Comparison of ENCODE assay signal across 27 mouse cellular contexts in genomic region chr1:43574793-43575304, GRCm38 (mm10).
DNase-seq lines count a peak whose midpoint lies in the region; ATAC-seq and TF ChIP-seq lines count a peak whose summit lies in the region.
"Had no signal": no experiment of that assay in that cellular context is flagged by ENCODE, and none has a peak within 500 bp of the region (broad histone marks: within the 10 kb centered on the region; RNA-seq: fewer than 3 reads in every experiment).

No protein-coding gene starts in this region.

- no peak for TF ChIP-seq CTCF in forebrain, postnatal 0 days (IDR thresholded peaks at IDR 0.05; ENCODE audit: low read depth)

- H3K27ac ChIP-seq in embryonic facial prominence, embryonic 14.5 days (replicated peaks; ENCODE audit: low read depth, low read length): no peak overlapping the region
- no peak overlapping the region for H3K27ac ChIP-seq in embryonic facial prominence, embryonic 10.5 days (replicated peaks)
- no peak overlapping the region for H3K27ac ChIP-seq in forebrain, postnatal 0 days (ENCODE audit: low read depth, low read length)
- no peak overlapping the region for H3K27ac ChIP-seq in forebrain, embryonic 10.5 days
- no peak overlapping the region for H3K27ac ChIP-seq in limb, embryonic 14.5 days (replicated peaks; ENCODE audit: low read depth, low read length)
- H3K27ac ChIP-seq: embryonic facial prominence, embryonic 12.5 days; embryonic facial prominence, embryonic 15.5 days; forebrain, embryonic 13.5 days had no signal

- peak; percentile 19 for DNase-seq in embryonic facial prominence, embryonic 14.5 days (ENCODE audit: low spot score)
- no peak for DNase-seq in embryonic facial prominence, embryonic 10.5 days (ENCODE audit: low spot score)
- no peak for DNase-seq in forebrain, postnatal 0 days
- DNase-seq in forebrain, embryonic 10.5 days (ENCODE audit: extremely low spot score, low spot score): no peak
- DNase-seq in heart, adult 11 months: peak; percentile 43
- DNase-seq in heart, postnatal 4 days: no peak
- DNase-seq in limb, embryonic 14.5 days (ENCODE audit: low spot score): peak; percentile 46
- DNase-seq in thymus, postnatal 4 days: no peak
- DNase-seq: adrenal gland, adult 8-10 months; adrenal gland, postnatal 14 days; adrenal gland, postnatal 36 days; B cell, adult 2 months; cerebellum, adult 11-12 months; cerebellum, adult 2 months; cerebellum, adult 9-11 months; cerebellum, postnatal 14 days; cerebellum, postnatal 36 days; embryo, embryonic 11 days had no signal

- peaks cover 18% of the 10 kb centered on the region for H3K36me3 ChIP-seq in embryonic facial prominence, embryonic 14.5 days (ENCODE audit: control insufficient read depth, insufficient read depth, low read length)
- peaks cover 17% of the 10 kb centered on the region for H3K36me3 ChIP-seq in embryonic facial prominence, embryonic 10.5 days (replicated peaks)
- H3K36me3 ChIP-seq in forebrain, postnatal 0 days (ENCODE audit: insufficient read depth): peaks cover 7% of the 10 kb centered on the region
- peaks cover 12% of the 10 kb centered on the region for H3K36me3 ChIP-seq in forebrain, embryonic 10.5 days (replicated peaks)
- H3K36me3 ChIP-seq in limb, embryonic 14.5 days (ENCODE audit: control insufficient read depth, insufficient read depth, low read length): peaks cover 7% of the 10 kb centered on the region; the same call in 1 of the 2 replicates
- H3K36me3 ChIP-seq: embryonic facial prominence, embryonic 15.5 days had no signal

- 55% methylated on average over 3 of the region's 3 CpGs for WGBS in embryonic facial prominence, embryonic 14.5 days
- WGBS in embryonic facial prominence, embryonic 10.5 days: 90% methylated on average over 3 of the region's 3 CpGs
- 67% methylated on average over 3 of the region's 3 CpGs for WGBS in forebrain, postnatal 0 days
- WGBS in forebrain, embryonic 10.5 days: 92% methylated on average over 3 of the region's 3 CpGs
- WGBS in limb, embryonic 14.5 days: 38% methylated on average over 3 of the region's 3 CpGs

- no peaks in the 10 kb centered on the region for H3K27me3 ChIP-seq in embryonic facial prominence, embryonic 14.5 days (replicated peaks; ENCODE audit: control insufficient read depth, insufficient read depth, low read length)
- no peaks in the 10 kb centered on the region for H3K27me3 ChIP-seq in embryonic facial prominence, embryonic 10.5 days (replicated peaks; ENCODE audit: low read depth, poor library complexity, severe bottlenecking)
- H3K27me3 ChIP-seq in forebrain, postnatal 0 days (ENCODE audit: insufficient read depth, low read length): no peaks in the 10 kb centered on the region
- no peaks in the 10 kb centered on the region for H3K27me3 ChIP-seq in forebrain, embryonic 10.5 days (ENCODE audit: poor library complexity, severe bottlenecking)
- H3K27me3 ChIP-seq in limb, embryonic 14.5 days (ENCODE audit: control insufficient read depth, insufficient read depth, low read length): no peaks in the 10 kb centered on the region
- H3K27me3 ChIP-seq: CH12.LX; embryonic facial prominence, embryonic 12.5 days; embryonic facial prominence, embryonic 15.5 days; forebrain, embryonic 13.5 days; Patski had no signal

- no peaks in the 10 kb centered on the region; the same call in 1 of the 2 replicates for H3K4me1 ChIP-seq in embryonic facial prominence, embryonic 14.5 days (ENCODE audit: control insufficient read depth, insufficient read depth, low read length)
- H3K4me1 ChIP-seq in embryonic facial prominence, embryonic 10.5 days: no peaks in the 10 kb centered on the region
- no peaks in the 10 kb centered on the region for H3K4me1 ChIP-seq in forebrain, postnatal 0 days (ENCODE audit: insufficient read depth)
- H3K4me1 ChIP-seq in forebrain, embryonic 10.5 days: no peaks in the 10 kb centered on the region
- peaks cover 5% of the 10 kb centered on the region for H3K4me1 ChIP-seq in limb, embryonic 14.5 days (ENCODE audit: control insufficient read depth, insufficient read depth, low read length)
- H3K4me1 ChIP-seq: embryonic facial prominence, embryonic 12.5 days; embryonic facial prominence, embryonic 15.5 days; forebrain, embryonic 13.5 days had no signal

- no peak overlapping the region for H3K4me2 ChIP-seq in embryonic facial prominence, embryonic 14.5 days (ENCODE audit: low read depth, low read length)
- no peak overlapping the region for H3K4me2 ChIP-seq in forebrain, postnatal 0 days (ENCODE audit: low read depth)
- H3K4me2 ChIP-seq in limb, embryonic 14.5 days (replicated peaks; ENCODE audit: low read depth, low read length, severe bottlenecking): no peak overlapping the region
- H3K4me2 ChIP-seq: embryonic facial prominence, embryonic 12.5 days; embryonic facial prominence, embryonic 15.5 days; forebrain, embryonic 13.5 days had no signal

- no peak overlapping the region for H3K4me3 ChIP-seq in embryonic facial prominence, embryonic 14.5 days (ENCODE audit: low read depth, low read length)
- no peak overlapping the region for H3K4me3 ChIP-seq in embryonic facial prominence, embryonic 10.5 days
- H3K4me3 ChIP-seq in forebrain, postnatal 0 days (ENCODE audit: low read depth, low read length): no peak overlapping the region
- H3K4me3 ChIP-seq in forebrain, embryonic 10.5 days: no peak overlapping the region
- H3K4me3 ChIP-seq in limb, embryonic 14.5 days (replicated peaks; ENCODE audit: low read length): no peak overlapping the region
- H3K4me3 ChIP-seq: embryonic facial prominence, embryonic 12.5 days; embryonic facial prominence, embryonic 15.5 days; erythroblast, embryonic 14.5 days; forebrain, embryonic 13.5 days had no signal

- H3K9me3 ChIP-seq in embryonic facial prominence, embryonic 14.5 days (ENCODE audit: control insufficient read depth, low read length): no peaks in the 10 kb centered on the region
- no peaks in the 10 kb centered on the region for H3K9me3 ChIP-seq in embryonic facial prominence, embryonic 10.5 days
- H3K9me3 ChIP-seq in forebrain, postnatal 0 days (ENCODE audit: low read length): no peaks in the 10 kb centered on the region
- H3K9me3 ChIP-seq in forebrain, embryonic 10.5 days: no peaks in the 10 kb centered on the region
- no peaks in the 10 kb centered on the region for H3K9me3 ChIP-seq in limb, embryonic 14.5 days (ENCODE audit: control insufficient read depth, low read length)
- H3K9me3 ChIP-seq: embryonic facial prominence, embryonic 12.5 days; embryonic facial prominence, embryonic 15.5 days; forebrain, embryonic 13.5 days; G1E had no signal

- H3K9ac ChIP-seq in embryonic facial prominence, embryonic 14.5 days (ENCODE audit: low read depth, low read length): no peak overlapping the region
- no peak overlapping the region for H3K9ac ChIP-seq in forebrain, postnatal 0 days
- H3K9ac ChIP-seq in limb, embryonic 14.5 days (ENCODE audit: low read depth, low read length, severe bottlenecking): no peak overlapping the region
- H3K9ac ChIP-seq: embryonic facial prominence, embryonic 12.5 days; embryonic facial prominence, embryonic 15.5 days; forebrain, embryonic 13.5 days had no signal

- no peak for ATAC-seq in embryonic facial prominence, embryonic 14.5 days (ENCODE audit: low read depth)
- peak; percentile 78 for ATAC-seq in forebrain, postnatal 0 days
- peak; percentile 64; the same call in 1 of the 2 replicates for ATAC-seq in limb, embryonic 14.5 days (ENCODE audit: low FRiP score, low read depth)
- ATAC-seq: activated CD4-positive, CD25-positive, alpha-beta regulatory T cell, adult 4 months; CD4-positive, CD25-positive, alpha-beta regulatory T cell, adult 4 months; forebrain, embryonic 13.5 days; Patski had no signal

- no peak for TF ChIP-seq POLR2A in limb, embryonic 14.5 days (IDR thresholded peaks at IDR 0.05; ENCODE audit: borderline replicate concordance, extremely low read depth, insufficient read depth, insufficient read length)

Comparison
In these comparisons a context has a peak if more than half of its experiments do, and no peak if none do; other contexts are left out.
1. DNase-seq: peak in embryonic facial prominence, embryonic 14.5 days (single experiment), heart, adult 11 months (single experiment) and limb, embryonic 14.5 days (single experiment); none in embryonic facial prominence, embryonic 10.5 days (single experiment), forebrain, postnatal 0 days (single experiment), forebrain, embryonic 10.5 days (single experiment), heart, postnatal 4 days (single experiment) and thymus, postnatal 4 days (single experiment).